Mouse (Mus musculus): ENCODE measurements around the gene Aadacl2.

- TF ChIP-seq CTCF (IDR thresholded peaks at IDR 0.05; ENCODE audit: insufficient read depth, low read depth, low read length) (no peak), POLR2A (IDR thresholded peaks at IDR 0.05; ENCODE audit: insufficient read depth, low read depth, low read length) (no peak)
Measured at GRCm38 (mm10) chr3:59970891-59971290, 35.7 kb upstream of the Aadacl2 start.
